Mouse (Mus musculus): ENCODE data around the gene Prl2c5. TPM values are rescaled to one million over a fixed set of nuclear protein-coding genes. Genes with fewer than 3 reads are reported as not detected.
"Not testable (repeated sequence)": the region's sequence is repeated elsewhere in the genome, so short reads cannot be mapped to it uniquely, and the experiment has no call there.

The Prl2c5 gene
- not detected in 2 replicates for polyA plus RNA-seq (2012; rRNA removed)

- not testable (repeated sequence) for H3K36me3 ChIP-seq (ENCODE audit: control insufficient read depth, insufficient read depth, low read length); H3K4me3 ChIP-seq (ENCODE audit: low read depth, low read length)
Measured at GRCm38 (mm10) chr13:13182415-13182814, at the start of gene Prl2c5. TSS of gene Prl2c5 (plus strand) at chr13:13182715.

DNA sequence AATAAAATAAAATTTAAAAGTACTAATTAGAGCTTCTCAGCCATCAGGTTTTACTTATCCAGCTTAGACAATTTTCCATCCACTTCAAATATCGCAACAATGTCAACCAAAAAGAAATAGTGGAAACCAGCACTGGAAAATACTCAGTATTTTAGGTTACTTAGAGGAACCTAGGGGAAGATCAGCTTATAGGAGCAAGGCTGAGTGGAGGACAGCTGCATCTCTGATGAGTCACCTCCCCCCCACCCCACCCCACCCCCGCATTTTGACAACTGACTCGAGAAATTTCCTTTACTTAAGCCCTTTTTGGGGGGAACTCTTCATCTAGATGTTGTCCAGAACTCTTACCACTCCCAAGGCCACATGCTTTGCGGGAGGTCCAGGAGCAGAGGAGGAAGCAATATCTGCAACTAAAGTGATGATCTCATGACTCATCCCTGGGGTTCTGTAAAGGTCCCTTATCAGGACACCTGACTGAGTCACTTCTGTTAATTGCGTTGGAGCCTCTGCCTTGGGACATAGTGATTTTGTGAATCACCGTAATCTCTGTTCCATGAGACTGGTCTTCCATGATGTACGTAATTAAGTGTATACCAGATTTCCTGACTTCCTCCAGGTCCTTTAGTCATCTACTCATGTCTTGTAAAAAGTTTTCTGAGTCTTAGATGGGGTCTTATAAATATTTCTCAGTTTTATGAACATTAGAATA lies 19.6 kb upstream of the Prl2c5 start:
- not testable (repeated sequence) for H3K27ac ChIP-seq (ENCODE audit: insufficient read depth, low read depth, low read length); H3K4me1 ChIP-seq (ENCODE audit: control insufficient read depth, insufficient read depth, insufficient read length, low read length); H3K4me3 ChIP-seq (ENCODE audit: low read depth, low read length); H3K36me3 ChIP-seq (ENCODE audit: control insufficient read depth, insufficient read depth, low read length); H3K27me3 ChIP-seq (ENCODE audit: control insufficient read depth, insufficient read depth, low read length)
- WGBS: 73% methylated on average over 6 of the region's 7 CpGs

More at GRCm38 (mm10) chr13:13182415-13182814, at the start of gene Prl2c5:
- not testable (repeated sequence) for H3K27ac ChIP-seq (ENCODE audit: insufficient read depth, low read depth, low read length); H3K27me3 ChIP-seq (ENCODE audit: control insufficient read depth, insufficient read depth, low read length); H3K4me1 ChIP-seq (ENCODE audit: control insufficient read depth, insufficient read depth, insufficient read length, low read length)
- 51% methylated on average over 2 of the region's 2 CpGs for WGBS

DNA sequence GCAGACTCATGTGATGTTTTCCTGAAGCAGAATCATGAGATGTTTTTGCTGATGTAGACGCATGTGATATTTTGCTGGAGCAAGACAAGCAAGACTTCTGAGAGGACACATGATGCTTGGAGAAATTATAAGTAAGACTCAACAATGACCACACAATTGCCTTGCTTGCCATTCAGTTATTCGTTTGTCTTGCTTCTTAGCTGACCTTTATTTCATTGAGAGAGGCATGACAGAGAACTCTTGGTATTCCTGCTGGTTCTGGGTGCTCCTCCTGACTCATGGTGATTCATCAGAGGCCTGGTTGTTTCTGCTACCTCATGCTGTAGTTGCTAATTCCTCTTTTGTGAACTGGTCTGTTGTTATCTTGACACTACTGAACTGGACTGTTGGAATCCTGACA lies 13.9 kb upstream of the Prl2c5 start:
- not testable (repeated sequence) for H3K27ac ChIP-seq (ENCODE audit: insufficient read depth, low read depth, low read length); H3K36me3 ChIP-seq (ENCODE audit: control insufficient read depth, insufficient read depth, low read length); H3K4me3 ChIP-seq (ENCODE audit: low read depth, low read length); H3K4me1 ChIP-seq (ENCODE audit: control insufficient read depth, insufficient read depth, insufficient read length, low read length); H3K27me3 ChIP-seq (ENCODE audit: control insufficient read depth, insufficient read depth, low read length)
- WGBS: 68% methylated on average over 2 of the region's 2 CpGs

GRCm38 (mm10) chr13:13173616-13174136 lies 8.8 kb upstream of the Prl2c5 start:
- not testable (repeated sequence) for H3K27ac ChIP-seq (ENCODE audit: insufficient read depth, low read depth, low read length); H3K4me1 ChIP-seq (ENCODE audit: control insufficient read depth, insufficient read depth, insufficient read length, low read length); H3K4me3 ChIP-seq (ENCODE audit: low read depth, low read length); H3K36me3 ChIP-seq (ENCODE audit: control insufficient read depth, insufficient read depth, low read length); H3K27me3 ChIP-seq (ENCODE audit: control insufficient read depth, insufficient read depth, low read length)
- 64% methylated on average over 1 of the region's 1 CpGs for WGBS

DNA sequence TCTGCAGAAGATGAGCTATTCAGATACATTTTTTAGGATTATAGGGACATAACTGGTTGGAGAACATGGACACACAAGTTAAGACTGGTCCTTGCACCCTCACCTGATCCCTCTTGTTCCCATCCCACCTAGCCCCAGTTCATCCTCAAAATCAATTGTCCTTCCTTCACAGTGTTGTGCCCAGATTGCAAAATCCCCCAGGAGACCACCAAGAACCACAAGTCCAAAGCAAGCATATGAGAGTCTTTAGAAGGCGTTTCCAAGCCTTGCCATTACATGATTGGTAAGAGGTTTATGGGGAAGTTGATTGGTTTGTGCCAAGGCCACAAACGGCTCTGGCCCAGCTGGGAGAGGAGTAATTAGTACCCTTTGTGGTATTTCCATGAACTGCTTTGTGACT lies 6.8 kb upstream of the Prl2c5 start:
- not testable (repeated sequence) for H3K4me1 ChIP-seq (ENCODE audit: control insufficient read depth, insufficient read depth, insufficient read length, low read length); H3K27me3 ChIP-seq (ENCODE audit: control insufficient read depth, insufficient read depth, low read length); H3K4me3 ChIP-seq (ENCODE audit: low read depth, low read length); H3K36me3 ChIP-seq (ENCODE audit: control insufficient read depth, insufficient read depth, low read length); H3K27ac ChIP-seq (ENCODE audit: insufficient read depth, low read depth, low read length)
- WGBS: 45% methylated on average over 2 of the region's 2 CpGs

DNA sequence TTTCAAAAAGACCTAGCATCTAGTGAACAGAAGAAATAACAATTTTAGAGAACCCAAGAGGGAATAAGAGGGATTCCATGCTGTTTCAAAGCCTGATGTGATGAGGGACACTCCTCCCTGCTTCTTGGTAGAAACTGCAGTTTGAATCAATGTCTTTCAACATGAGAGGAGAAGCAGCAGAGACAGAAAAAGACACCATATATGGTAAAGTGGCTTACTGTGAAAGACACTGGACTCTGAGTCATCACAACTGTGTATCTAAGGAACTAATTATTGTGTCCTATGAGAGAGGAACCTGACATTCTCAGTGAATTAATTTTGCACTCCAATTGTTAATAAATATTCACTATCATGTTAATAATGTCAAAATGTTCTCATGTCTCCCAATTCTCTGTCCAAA lies 28.7 kb downstream of the Prl2c5 start:
- H3K36me3 ChIP-seq (ENCODE audit: control insufficient read depth, insufficient read depth, low read length); H3K27me3 ChIP-seq (ENCODE audit: control insufficient read depth, insufficient read depth, low read length); H3K4me3 ChIP-seq (ENCODE audit: low read depth, low read length); H3K27ac ChIP-seq (ENCODE audit: insufficient read depth, low read depth, low read length); H3K4me1 ChIP-seq (ENCODE audit: control insufficient read depth, insufficient read depth, insufficient read length, low read length): not testable (repeated sequence)

DNA sequence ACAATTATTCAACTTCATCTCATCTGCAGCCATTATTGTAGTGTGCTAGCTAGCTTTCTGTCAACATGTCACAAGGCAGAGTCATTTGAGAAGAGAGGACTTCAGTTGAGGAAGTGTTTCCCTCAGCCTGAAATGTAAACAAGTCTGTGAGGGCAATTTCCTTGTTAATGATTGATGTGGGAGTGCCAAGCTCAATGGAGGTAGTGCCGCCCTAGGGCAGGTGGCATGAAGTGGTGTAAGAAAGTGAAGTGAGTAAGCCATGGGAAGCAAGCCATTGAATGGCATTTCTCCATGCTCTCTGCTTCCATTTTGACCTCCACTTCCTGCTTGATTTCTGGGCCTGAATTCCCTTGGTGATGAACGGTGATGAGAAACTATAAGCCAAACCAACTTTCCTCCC lies 33.8 kb downstream of the Prl2c5 start:
- H3K27me3 ChIP-seq (ENCODE audit: control insufficient read depth, insufficient read depth, low read length); H3K27ac ChIP-seq (ENCODE audit: insufficient read depth, low read depth, low read length): not testable (repeated sequence)
- WGBS: 44% methylated on average over 2 of the region's 2 CpGs

DNA sequence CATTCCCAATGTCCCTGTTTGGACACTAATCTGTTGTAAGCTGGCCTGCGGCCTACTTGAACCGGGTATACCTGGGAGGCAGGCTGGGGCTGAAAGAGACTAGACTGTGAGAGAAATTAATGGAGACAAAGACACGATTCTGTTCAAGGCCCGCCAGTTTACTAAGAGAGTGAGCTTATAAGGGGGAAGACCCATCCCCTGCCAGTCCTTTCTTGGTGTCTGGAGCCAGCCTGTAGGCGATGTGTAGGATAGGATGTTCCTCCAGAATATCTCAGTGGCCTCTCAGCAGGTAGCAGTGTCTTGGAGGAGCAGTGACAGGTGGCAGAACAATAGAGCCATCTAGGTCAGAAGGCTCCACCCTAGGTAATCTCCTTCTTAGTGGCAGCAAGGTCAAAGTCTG lies 37.7 kb downstream of the Prl2c5 start:
- H3K36me3 ChIP-seq (ENCODE audit: control insufficient read depth, insufficient read depth, low read length): not testable (repeated sequence)
- 66% methylated on average over 5 of the region's 5 CpGs for whole genome bisulfite sequencing

More for the DNA sequence above, 33.8 kb downstream of the Prl2c5 start:
- not testable (repeated sequence) for H3K4me1 ChIP-seq (ENCODE audit: control insufficient read depth, insufficient read depth, insufficient read length, low read length); H3K36me3 ChIP-seq (ENCODE audit: control insufficient read depth, insufficient read depth, low read length); H3K4me3 ChIP-seq (ENCODE audit: low read depth, low read length)

GRCm38 (mm10) chr13:13237456-13237855 lies 54.9 kb downstream of the Prl2c5 start:
- H3K4me3 ChIP-seq (ENCODE audit: low read depth, low read length); H3K27me3 ChIP-seq (ENCODE audit: control insufficient read depth, insufficient read depth, low read length); H3K36me3 ChIP-seq (ENCODE audit: control insufficient read depth, insufficient read depth, low read length); H3K4me1 ChIP-seq (ENCODE audit: control insufficient read depth, insufficient read depth, insufficient read length, low read length); H3K27ac ChIP-seq (ENCODE audit: insufficient read depth, low read depth, low read length): not testable (repeated sequence)
- WGBS: 0% methylated on average over 1 of the region's 1 CpGs

More for the DNA sequence above, 37.7 kb downstream of the Prl2c5 start:
- not testable (repeated sequence) for H3K27ac ChIP-seq (ENCODE audit: insufficient read depth, low read depth, low read length); H3K4me1 ChIP-seq (ENCODE audit: control insufficient read depth, insufficient read depth, insufficient read length, low read length); H3K27me3 ChIP-seq (ENCODE audit: control insufficient read depth, insufficient read depth, low read length); H3K4me3 ChIP-seq (ENCODE audit: low read depth, low read length)

Other genes starting within 250 kb of the Prl2c5 start
- not detected in 2 replicates for gene Prl2c2, start 177.3 kb upstream of the Prl2c5 start, polyA plus RNA-seq (2012; rRNA removed)
- 5.1 and 6.5 TPM in 2 replicates for gene Gpr137b, start 211.3 kb downstream of the Prl2c5 start, polyA plus RNA-seq (2012; rRNA removed)